Mouse (Mus musculus): Measurements from ENCODE around the gene Tepsin. TPM values are rescaled to one million over a fixed set of nuclear protein-coding genes. Genes with fewer than 3 reads are reported as not detected.
A peak's percentile ranks its signal among the peaks of the same experiment; 100 is the strongest.

Gene Tepsin
- polyA plus RNA-seq, 1 experiment from 2014 or later = 19.2 TPM

GRCm38 (mm10) chr11:120072986-120073647, 25.4 kb downstream of the Tepsin start:
- Histone ChIP-seq H3K9ac (no peak overlapping the region), H3K4me3 (no peak overlapping the region), H3K4me2 (replicated peaks) (no peak overlapping the region), H3K27ac (no peak overlapping the region), H3K4me1 (0 out of 2 replicates have a peak, but pooled peaks cover 6% of the 10 kb centered on the region), H3K27me3 (no peaks in the 10 kb centered on the region), H3K36me3 (peaks cover 85% of the 10 kb centered on the region), H3K9me3 (no peaks in the 10 kb centered on the region)
- no peak for ATAC-seq (ENCODE audit: insufficient number of reproducible peaks, insufficient read depth, low FRiP score, low TSS enrichment)
- 90% methylated on average over 9 of the region's 9 CpGs for WGBS

GRCm38 (mm10) chr11:120071731-120072320, 26.7 kb downstream of the Tepsin start:
- no peak for ATAC-seq (ENCODE audit: insufficient number of reproducible peaks, insufficient read depth, low FRiP score, low TSS enrichment)
- Histone ChIP-seq H3K4me1 (0 out of 2 replicates have a peak, but pooled peaks cover 6% of the 10 kb centered on the region), H3K4me3 (no peak overlapping the region), H3K4me2 (replicated peaks) (no peak overlapping the region), H3K27me3 (no peaks in the 10 kb centered on the region), H3K9me3 (no peaks in the 10 kb centered on the region), H3K36me3 (peaks cover 83% of the 10 kb centered on the region), H3K9ac (no peak overlapping the region), H3K27ac (no peak overlapping the region)
- 67% methylated on average over 7 of the region's 7 CpGs for WGBS

GRCm38 (mm10) chr11:120071065-120071464, 27.5 kb downstream of the Tepsin start:
- H3K27me3 ChIP-seq = no peaks in the 10 kb centered on the region
- no peak overlapping the region for H3K27ac ChIP-seq
- no peak overlapping the region for H3K4me3 ChIP-seq
- no peak for ATAC-seq (ENCODE audit: insufficient number of reproducible peaks, insufficient read depth, low FRiP score, low TSS enrichment)
- 0 out of 2 replicates have a peak, but pooled peaks cover 6% of the 10 kb centered on the region for H3K4me1 ChIP-seq
- no peaks in the 10 kb centered on the region for H3K9me3 ChIP-seq
- no peak overlapping the region for H3K9ac ChIP-seq
- 45% methylated on average over 12 of the region's 12 CpGs for WGBS
- no peak overlapping the region for H3K4me2 ChIP-seq (replicated peaks)
- H3K36me3 ChIP-seq = peaks cover 80% of the 10 kb centered on the region

- Histone ChIP-seq H3K9me3 (no peaks in the 10 kb centered on the region), H3K9ac (0 out of 2 replicates have a peak overlapping the region, but pooled peaks have one; percentile 21), H3K36me3 (peaks cover 81% of the 10 kb centered on the region), H3K4me3 (no peak overlapping the region), H3K27ac (no peak overlapping the region), H3K4me2 (replicated peaks) (no peak overlapping the region), H3K27me3 (no peaks in the 10 kb centered on the region), H3K4me1 (0 out of 2 replicates have a peak, but pooled peaks cover 6% of the 10 kb centered on the region)
- 86% methylated on average over 27 of the region's 27 CpGs for WGBS
- ATAC-seq (ENCODE audit: insufficient number of reproducible peaks, insufficient read depth, low FRiP score, low TSS enrichment) = no peak
These were observed 28.1 kb downstream of the Tepsin start for GRCm38 (mm10) chr11:120070286-120070930.

- 0 out of 2 replicates have a peak, but pooled peaks cover 6% of the 10 kb centered on the region for H3K4me1 ChIP-seq
- no peak for ATAC-seq (ENCODE audit: insufficient number of reproducible peaks, insufficient read depth, low FRiP score, low TSS enrichment)
- no peak overlapping the region for H3K9ac ChIP-seq
- WGBS = 38% methylated on average over 11 of the region's 11 CpGs
- H3K36me3 ChIP-seq = peaks cover 85% of the 10 kb centered on the region
- no peak overlapping the region for H3K4me3 ChIP-seq
- H3K27me3 ChIP-seq = no peaks in the 10 kb centered on the region
- no peak overlapping the region for H3K4me2 ChIP-seq (replicated peaks)
- no peaks in the 10 kb centered on the region for H3K9me3 ChIP-seq
- no peak overlapping the region for H3K27ac ChIP-seq
These were observed 29.3 kb downstream of the Tepsin start for GRCm38 (mm10) chr11:120069261-120069660.

GRCm38 (mm10) chr11:120067834-120068233, 30.7 kb downstream of the Tepsin start:
- Histone ChIP-seq H3K9me3 (no peaks in the 10 kb centered on the region), H3K27ac (no peak overlapping the region), H3K4me1 (0 out of 2 replicates have a peak, but pooled peaks cover 6% of the 10 kb centered on the region), H3K9ac (no peak overlapping the region), H3K4me2 (replicated peaks) (no peak overlapping the region), H3K36me3 (peaks cover 87% of the 10 kb centered on the region), H3K4me3 (no peak overlapping the region), H3K27me3 (no peaks in the 10 kb centered on the region)
- no peak for ATAC-seq (ENCODE audit: insufficient number of reproducible peaks, insufficient read depth, low FRiP score, low TSS enrichment)
- 53% methylated on average over 17 of the region's 17 CpGs for WGBS

GRCm38 (mm10) chr11:120065291-120065690, 33.2 kb downstream of the Tepsin start:
- Histone ChIP-seq H3K4me3 (no peak overlapping the region), H3K36me3 (peaks cover 63% of the 10 kb centered on the region), H3K4me2 (replicated peaks) (no peak overlapping the region), H3K27me3 (no peaks in the 10 kb centered on the region), H3K4me1 (0 out of 2 replicates have a peak, but pooled peaks cover 6% of the 10 kb centered on the region), H3K9ac (no peak overlapping the region), H3K27ac (no peak overlapping the region), H3K9me3 (no peaks in the 10 kb centered on the region)
- ATAC-seq (ENCODE audit: insufficient number of reproducible peaks, insufficient read depth, low FRiP score, low TSS enrichment) = no peak
- WGBS = 37% methylated on average over 10 of the region's 10 CpGs

GRCm38 (mm10) chr11:120064668-120065040, 33.9 kb downstream of the Tepsin start:
- H3K27me3 ChIP-seq = no peaks in the 10 kb centered on the region
- no peak overlapping the region for H3K4me2 ChIP-seq (replicated peaks)
- H3K36me3 ChIP-seq = peaks cover 57% of the 10 kb centered on the region
- no peak overlapping the region for H3K9ac ChIP-seq
- H3K4me3 ChIP-seq = no peak overlapping the region
- 86% methylated on average over 11 of the region's 11 CpGs for WGBS
- H3K4me1 ChIP-seq = 0 out of 2 replicates have a peak, but pooled peaks cover 4% of the 10 kb centered on the region
- H3K9me3 ChIP-seq = no peaks in the 10 kb centered on the region
- H3K27ac ChIP-seq = no peak overlapping the region
- no peak for ATAC-seq (ENCODE audit: insufficient number of reproducible peaks, insufficient read depth, low FRiP score, low TSS enrichment)

- H3K9ac ChIP-seq = no peak overlapping the region
- H3K9me3 ChIP-seq = no peaks in the 10 kb centered on the region
- H3K4me1 ChIP-seq = no peaks in the 10 kb centered on the region
- no peak overlapping the region for H3K4me3 ChIP-seq
- no peak for ATAC-seq (ENCODE audit: insufficient number of reproducible peaks, insufficient read depth, low FRiP score, low TSS enrichment)
- WGBS = 86% methylated on average over 13 of the region's 13 CpGs
- H3K27ac ChIP-seq = no peak overlapping the region
- H3K36me3 ChIP-seq = peaks cover 53% of the 10 kb centered on the region
- H3K27me3 ChIP-seq = no peaks in the 10 kb centered on the region
- H3K4me2 ChIP-seq (replicated peaks) = no peak overlapping the region
These were observed 34.4 kb downstream of the Tepsin start for GRCm38 (mm10) chr11:120064006-120064667.

GRCm38 (mm10) chr11:120063326-120063725, 35.2 kb downstream of the Tepsin start:
- H3K4me2 ChIP-seq (replicated peaks) = no peak overlapping the region
- H3K9ac ChIP-seq = no peak overlapping the region
- no peaks in the 10 kb centered on the region for H3K9me3 ChIP-seq
- ATAC-seq (ENCODE audit: insufficient number of reproducible peaks, insufficient read depth, low FRiP score, low TSS enrichment) = no peak
- H3K27ac ChIP-seq = no peak overlapping the region
- 86% methylated on average over 5 of the region's 5 CpGs for WGBS
- H3K4me3 ChIP-seq = no peak overlapping the region
- no peaks in the 10 kb centered on the region for H3K27me3 ChIP-seq
- peaks cover 47% of the 10 kb centered on the region for H3K36me3 ChIP-seq
- no peaks in the 10 kb centered on the region for H3K4me1 ChIP-seq

GRCm38 (mm10) chr11:120060634-120061033, 37.9 kb downstream of the Tepsin start:
- Histone ChIP-seq H3K9ac (no peak overlapping the region), H3K36me3 (peaks cover 25% of the 10 kb centered on the region), H3K27ac (no peak overlapping the region), H3K4me2 (replicated peaks) (no peak overlapping the region), H3K27me3 (no peaks in the 10 kb centered on the region), H3K9me3 (no peaks in the 10 kb centered on the region), H3K4me3 (no peak overlapping the region), H3K4me1 (no peaks in the 10 kb centered on the region)
- no peak for ATAC-seq (ENCODE audit: insufficient number of reproducible peaks, insufficient read depth, low FRiP score, low TSS enrichment)
- WGBS = 90% methylated on average over 8 of the region's 8 CpGs

All from embryonic facial prominence, embryonic 12.5 days (tissue).